Mouse (Mus musculus) gonadal fat pad, adult 2 months (tissue): Measurements from ENCODE around the gene Zfp652. TPM values are rescaled to one million over a fixed set of nuclear protein-coding genes. Genes with fewer than 3 reads are reported as not detected.

ENCODE experiments used
- DNase-seq: peaks from one replicate; pipeline ENCODE4 v3.0.0-alpha.2; 2012; ENCODE audit warnings: low read depth
- polyA plus RNA-seq: library from polyadenylated mRNA; depleted of rRNA; stranded (reverse); fragments of >200 nt; gene quantifications from 2 replicates; pipeline ENCODE4 v1.2.3, GENCODE M21; 2012

The Zfp652 gene
- polyA plus RNA-seq, 1 experiment: 15.5 TPM

- DNase-seq: no peak
These were observed 96.1 kb downstream of the Zfp652 start for GRCm38 (mm10) chr11:95808448-95809011.

GRCm38 (mm10) chr11:95809603-95810002 lies 97.1 kb downstream of the Zfp652 start:
- DNase-seq: no peak

GRCm38 (mm10) chr11:95810828-95811227 lies 98.4 kb downstream of the Zfp652 start:
- no peak for DNase-seq

- DNase-seq: no peak
These were observed 99.3 kb downstream of the Zfp652 start for GRCm38 (mm10) chr11:95811741-95812140.

GRCm38 (mm10) chr11:95812224-95812623 lies 99.8 kb downstream of the Zfp652 start:
- DNase-seq: no peak

- no peak for DNase-seq
These were observed 101.6 kb downstream of the Zfp652 start for GRCm38 (mm10) chr11:95814101-95814500.

GRCm38 (mm10) chr11:95814857-95815256 lies 102.4 kb downstream of the Zfp652 start:
- DNase-seq: no peak

- no peak for DNase-seq
These were observed 102.9 kb downstream of the Zfp652 start for GRCm38 (mm10) chr11:95815412-95815811.

- peak; percentile 76 for DNase-seq
These were observed 106.7 kb downstream of the Zfp652 start for GRCm38 (mm10) chr11:95819138-95819537.

GRCm38 (mm10) chr11:95821511-95821910 lies 109.0 kb downstream of the Zfp652 start:
- DNase-seq: no peak

GRCm38 (mm10) chr11:95822437-95822836 lies 110.0 kb downstream of the Zfp652 start:
- DNase-seq: no peak

- no peak for DNase-seq
These were observed 111.8 kb downstream of the Zfp652 start, which contains the start of gene Phospho1 for GRCm38 (mm10) chr11:95824071-95824876. Phospho1 (plus strand) TSS chr11:95824499.

GRCm38 (mm10) chr11:95824877-95825243 lies 112.4 kb downstream of the Zfp652 start:
- DNase-seq: no peak

GRCm38 (mm10) chr11:95825625-95826024 lies 113.2 kb downstream of the Zfp652 start:
- no peak for DNase-seq

GRCm38 (mm10) chr11:95826317-95827167 lies 114.1 kb downstream of the Zfp652 start:
- DNase-seq: no peak

- no peak for DNase-seq
These were observed 114.6 kb downstream of the Zfp652 start for GRCm38 (mm10) chr11:95827168-95827447.

GRCm38 (mm10) chr11:95827464-95828085 lies 115.1 kb downstream of the Zfp652 start:
- no peak for DNase-seq

GRCm38 (mm10) chr11:95828181-95828964 lies 115.9 kb downstream of the Zfp652 start:
- DNase-seq: no peak

- no peak for DNase-seq
These were observed 117.1 kb downstream of the Zfp652 start for GRCm38 (mm10) chr11:95829526-95830050.

- no peak for DNase-seq
These were observed 118.2 kb downstream of the Zfp652 start for GRCm38 (mm10) chr11:95830411-95831275.
